Mouse (Mus musculus) lung, postnatal 0 days (tissue): ENCODE results near the gene Rad51.

ENCODE experiments used
- CTCF ChIP-seq: IDR thresholded peaks from 2 replicates; pipeline ENCODE4 v1.5.1; 2016; ENCODE audit warnings: antibody characterized with exemption, mild to moderate bottlenecking
- EP300 ChIP-seq: IDR thresholded peaks from 2 replicates; pipeline ENCODE4 v1.6.1; 2016; ENCODE audit warnings: antibody characterized with exemption, mild to moderate bottlenecking, control low read depth

GRCm38 (mm10) chr2:119106583-119106982 is 6.0 kb upstream of the Rad51 start:
- TF ChIP-seq CTCF, result no peak
- TF ChIP-seq EP300, result no peak
